Mouse (Mus musculus) CD4-positive naive resting alpha-beta T cell, adult 57 days (primary cell): ENCODE results near the gene Mfsd2b. TPM values are rescaled to one million over a fixed set of nuclear protein-coding genes. Genes with fewer than 3 reads are reported as not detected.

Experiments used
- total RNA-seq: library from RNA; stranded (reverse); gene quantifications from one replicate; pipeline ENCODE4 v1.2.4, GENCODE M21; 2023

Gene Mfsd2b
- 3.5 TPM for total RNA-seq

GRCm38 (mm10) chr12:4874161-4874927, at the start of gene Mfsd2b:
TSS of gene Mfsd2b (minus strand) at chr12:4874359.

GRCm38 (mm10) chr12:4916994-4917804, 43.0 kb upstream of the Mfsd2b start, which contains the start of gene Atad2b:
TSS of gene Atad2b (plus strand) at chr12:4917353.

DNA sequence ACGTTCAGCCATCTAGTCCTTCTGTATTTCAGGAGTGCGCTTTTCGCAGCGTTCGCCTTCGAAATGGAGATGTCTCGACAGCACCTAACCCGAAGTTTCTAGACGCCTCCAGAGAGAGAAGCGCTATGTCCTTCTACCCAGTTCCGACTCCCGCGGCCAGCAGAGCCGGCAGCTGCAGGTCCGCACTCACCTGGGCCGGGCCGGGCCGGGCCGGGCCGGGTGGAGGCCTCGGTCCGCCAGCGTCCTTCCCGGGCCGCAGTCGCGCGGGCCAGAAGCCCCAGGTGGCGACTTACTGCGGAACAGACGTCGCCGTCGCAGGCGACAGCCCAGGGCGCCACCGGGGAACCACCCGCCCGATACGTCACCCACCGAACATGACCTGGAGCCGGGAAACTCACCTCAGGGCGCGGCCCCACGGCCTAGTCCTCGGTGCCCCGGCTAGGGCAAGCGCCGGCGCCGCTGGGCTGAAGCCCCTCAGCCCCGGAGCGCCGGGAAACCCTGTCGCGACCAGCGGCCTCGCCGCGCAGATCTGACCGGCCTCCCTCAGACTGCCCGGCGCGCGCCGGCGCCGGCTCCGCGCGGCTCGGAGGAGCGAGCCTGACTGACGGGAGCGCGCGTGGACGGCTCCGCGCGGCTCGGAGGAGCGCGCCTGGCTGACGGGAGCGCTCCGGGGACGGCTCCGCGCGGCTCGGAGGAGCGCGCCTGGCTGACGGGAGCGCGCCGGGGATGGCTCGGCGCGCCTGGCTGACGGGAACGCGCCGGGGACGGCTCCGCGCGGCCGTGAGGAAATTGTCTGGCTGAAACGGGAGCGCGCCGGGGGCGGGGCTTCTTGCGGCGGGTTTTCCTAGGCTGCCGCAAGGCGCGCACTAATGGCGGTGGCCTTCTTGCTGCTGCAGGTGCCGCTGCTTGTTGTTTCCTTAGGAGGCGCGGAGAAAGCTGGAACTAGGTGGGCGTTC, 33.1 kb upstream of the Mfsd2b start, which contains the start of gene Ubxn2a:
Gene Ubxn2a (minus strand): TSS at position 755 of the 956 bp plus-strand sequence.

DNA sequence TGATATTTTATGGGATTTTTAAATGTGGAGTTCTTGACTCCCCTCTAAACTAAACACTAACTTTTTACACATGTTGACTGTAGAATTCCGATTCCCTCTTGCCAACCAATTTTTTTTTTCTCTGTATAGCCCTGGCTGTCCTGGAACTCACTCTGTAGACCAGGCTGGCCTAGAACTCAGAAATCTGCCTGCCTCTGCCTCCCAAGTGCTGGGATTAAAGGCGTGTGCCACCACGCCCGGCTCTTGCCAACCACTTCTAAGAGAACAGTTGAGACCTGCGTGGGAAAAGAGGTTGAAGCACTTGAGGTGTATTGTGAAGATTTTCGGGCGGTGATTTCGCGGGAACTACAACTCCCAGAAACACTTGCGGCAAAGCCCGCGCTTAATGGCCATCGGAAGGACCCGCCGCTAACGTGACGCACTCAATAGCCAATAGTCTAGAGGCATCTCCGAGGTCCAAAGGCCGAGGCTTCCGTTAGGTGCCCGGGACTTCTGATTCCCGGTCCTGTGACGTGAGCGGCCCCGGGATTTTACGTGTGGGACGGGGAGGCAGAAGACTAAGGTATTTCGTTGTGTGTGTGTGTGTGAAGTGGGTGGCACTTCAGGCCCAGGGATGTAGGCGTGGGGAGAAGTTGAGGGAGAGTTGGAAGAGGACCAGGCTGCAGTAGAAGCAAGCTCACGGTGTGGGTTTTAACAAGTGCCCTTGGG, 31.1 kb downstream of the Mfsd2b start, which contains the start of gene Wdcp:
Gene Wdcp (plus strand): TSS at position 414 of the 708 bp plus-strand sequence.

GRCm38 (mm10) chr12:4841392-4841887, 32.7 kb downstream of the Mfsd2b start, which contains the start of gene Fkbp1b:
TSS of gene Fkbp1b (minus strand) at chr12:4841591.

DNA sequence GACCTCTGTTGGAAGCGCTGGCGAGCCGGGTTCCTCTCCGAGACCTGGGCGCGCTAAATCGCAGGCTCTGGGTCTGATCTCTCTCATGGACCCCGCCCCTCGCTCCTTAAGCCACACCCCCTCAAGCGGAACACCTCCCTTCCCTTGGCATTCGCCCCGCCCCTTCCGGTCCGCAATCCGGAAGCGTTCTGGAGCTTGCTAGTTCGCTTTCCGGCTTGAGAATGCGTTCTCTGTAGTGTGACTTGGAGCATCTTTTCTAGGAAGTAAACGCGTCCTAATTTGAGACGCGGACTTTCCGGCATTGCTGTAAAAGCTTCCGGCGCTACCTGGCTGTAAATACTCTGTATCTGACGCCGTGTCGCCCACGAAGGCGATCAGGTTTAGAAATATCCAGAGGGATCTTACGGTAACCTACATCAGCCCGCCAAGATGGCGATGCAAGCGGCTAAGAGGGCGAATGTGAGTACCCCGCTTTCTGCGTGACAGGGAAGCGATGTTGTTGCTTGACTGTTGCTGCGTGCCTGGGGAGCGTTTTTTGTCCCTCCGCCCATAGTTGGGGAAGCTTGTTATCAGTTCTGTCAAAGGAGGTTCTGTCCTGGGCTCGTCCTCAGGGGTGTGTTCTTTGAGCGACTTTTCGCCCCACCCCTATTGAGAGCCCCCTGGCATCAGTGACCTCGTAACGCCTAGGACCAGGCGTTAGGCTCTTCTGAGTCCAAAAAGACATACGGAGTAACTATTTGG, 56.6 kb downstream of the Mfsd2b start, which contains the start of gene Sf3b6:
Gene Sf3b6 (plus strand): TSS at position 184 of the 741 bp plus-strand sequence.

Other genes starting within 250 kb of the Mfsd2b start
- not detected for gene Fam228a, start 135.9 kb downstream of the Mfsd2b start, total RNA-seq
- 1.9 TPM for gene Pfn4, start 105.3 kb downstream of the Mfsd2b start, total RNA-seq
- gene Fam228b, start 105.1 kb downstream of the Mfsd2b start, total RNA-seq: 5.5 TPM
- gene Sf3b6, start 56.8 kb downstream of the Mfsd2b start, total RNA-seq: 129 TPM
- 1.2 TPM for gene Fkbp1b, start 32.8 kb downstream of the Mfsd2b start, total RNA-seq
- 16.2 TPM for gene Wdcp, start 31.1 kb downstream of the Mfsd2b start, total RNA-seq
- 28.9 TPM for gene Ubxn2a, start 33.3 kb upstream of the Mfsd2b start, total RNA-seq
- 79.5 TPM for gene Atad2b, start 43.0 kb upstream of the Mfsd2b start, total RNA-seq